Mouse (Mus musculus) spleen, postnatal 10 days (tissue): Measurements from ENCODE around the gene Itsn1.

ENCODE experiments used
- DNase-seq, 2 experiments: peaks; one replicate each; pipeline ENCODE4 v3.0.0; 2021 to 2022; ENCODE audit warnings: low spot score in 2 of 2

The Itsn1 gene

GRCm38 (mm10) chr16:91768586-91768985, 39.5 kb downstream of the Itsn1 start:
- DNase-seq: no peak

- DNase-seq: no peak
Measured at GRCm38 (mm10) chr16:91769911-91770310, 40.8 kb downstream of the Itsn1 start.

GRCm38 (mm10) chr16:91770662-91771061, 41.6 kb downstream of the Itsn1 start:
- no peak for DNase-seq

GRCm38 (mm10) chr16:91771334-91771733, 42.3 kb downstream of the Itsn1 start:
- DNase-seq: no peak

- no peak for DNase-seq
Measured at GRCm38 (mm10) chr16:91772586-91772985, 43.5 kb downstream of the Itsn1 start.

GRCm38 (mm10) chr16:91779576-91779975, 50.5 kb downstream of the Itsn1 start:
- no peak for DNase-seq

GRCm38 (mm10) chr16:91780151-91780550, 51.1 kb downstream of the Itsn1 start:
- no peak for DNase-seq

- no peak for DNase-seq
Measured at GRCm38 (mm10) chr16:91780826-91781225, 51.7 kb downstream of the Itsn1 start.

- DNase-seq: no peak
Measured at GRCm38 (mm10) chr16:91783191-91783590, 54.1 kb downstream of the Itsn1 start.

- DNase-seq: no peak
Measured at GRCm38 (mm10) chr16:91784298-91784697, 55.2 kb downstream of the Itsn1 start.

GRCm38 (mm10) chr16:91786425-91786824, 57.3 kb downstream of the Itsn1 start:
- DNase-seq: no peak

- no peak for DNase-seq
Measured at GRCm38 (mm10) chr16:91789728-91790127, 60.6 kb downstream of the Itsn1 start.

GRCm38 (mm10) chr16:91792477-91793196, 63.6 kb downstream of the Itsn1 start:
- no peak for DNase-seq

- no peak for DNase-seq
Measured at GRCm38 (mm10) chr16:91793507-91794278, 64.6 kb downstream of the Itsn1 start.

- DNase-seq: no peak
Measured at GRCm38 (mm10) chr16:91794306-91794705, 65.2 kb downstream of the Itsn1 start.

- no peak for DNase-seq
Measured at GRCm38 (mm10) chr16:91795044-91795443, 66.0 kb downstream of the Itsn1 start.

GRCm38 (mm10) chr16:91795606-91796005, 66.5 kb downstream of the Itsn1 start:
- no peak for DNase-seq

- DNase-seq: peak in 1 of 2 experiments; percentile 37
Measured at GRCm38 (mm10) chr16:91801426-91801825, 72.3 kb downstream of the Itsn1 start.

- DNase-seq: no peak
Measured at GRCm38 (mm10) chr16:91802461-91803062, 73.5 kb downstream of the Itsn1 start.

- peak; percentile 58 to 67 for DNase-seq
Measured at GRCm38 (mm10) chr16:91804418-91804817, 75.3 kb downstream of the Itsn1 start.

GRCm38 (mm10) chr16:91804831-91805230, 75.8 kb downstream of the Itsn1 start:
- DNase-seq: peak; percentile 37 to 53

- DNase-seq: no peak
Measured at GRCm38 (mm10) chr16:91810235-91810634, 81.2 kb downstream of the Itsn1 start.

- no peak for DNase-seq
Measured at GRCm38 (mm10) chr16:91811339-91811738, 82.3 kb downstream of the Itsn1 start.
